In genomic region chr17:32207586-32208245, GRCm38 (mm10) we compare ENCODE assay signal across 10 mouse cellular contexts. TPM values are rescaled to one million over a fixed set of nuclear protein-coding genes. Genes with fewer than 3 reads are reported as not detected.
A peak's percentile ranks its signal among the peaks of the same experiment; 100 is the strongest.
DNase-seq lines count a peak whose midpoint lies in the region; ATAC-seq lines count a peak whose summit lies in the region.
"Had no signal": no experiment of that assay in that cellular context is flagged by ENCODE, and none has a peak within 500 bp of the region (broad histone marks: within the 10 kb centered on the region; RNA-seq: fewer than 3 reads in every experiment).

No protein-coding gene starts in this region.

- no peaks in the 10 kb centered on the region for H3K9me3 ChIP-seq in heart, embryonic 12.5 days (replicated peaks)
- H3K9me3 ChIP-seq: forebrain, embryonic 12.5 days had no signal

- peaks cover 25% of the 10 kb centered on the region for H3K4me1 ChIP-seq in heart, embryonic 12.5 days (replicated peaks)
- H3K4me1 ChIP-seq: forebrain, embryonic 12.5 days had no signal

- ATAC-seq in heart, embryonic 12.5 days (ENCODE audit: insufficient number of reproducible peaks, low FRiP score): peak; percentile 53
- ATAC-seq: Patski had no signal

- no peak overlapping the region for H3K9ac ChIP-seq in heart, embryonic 12.5 days
- H3K9ac ChIP-seq: forebrain, embryonic 12.5 days had no signal

- H3K4me2 ChIP-seq in heart, embryonic 12.5 days: no peak overlapping the region
- H3K4me2 ChIP-seq: forebrain, embryonic 12.5 days had no signal

- H3K36me3 ChIP-seq in heart, embryonic 12.5 days: peaks cover 82% of the 10 kb centered on the region

- peak; percentile 49 for DNase-seq in right cerebral cortex, adult 18-20 months
- DNase-seq in right cerebral cortex, postnatal 14 days: no peak
- peak; percentile 61 to 71 for DNase-seq in kidney, postnatal 4 days
- DNase-seq in natural killer cell, adult 2 months (ENCODE audit: low spot score in 2 of 2): no peak
- no peak for DNase-seq in embryo, embryonic 10.5 days (ENCODE audit: low spot score)
- no peak for DNase-seq in cerebellum, adult 11-12 months
- DNase-seq in layer of hippocampus, adult 9-11 months: no peak

- H3K27ac ChIP-seq in heart, embryonic 12.5 days (ENCODE audit: poor library complexity, severe bottlenecking): peak overlapping the region; percentile 64
- H3K27ac ChIP-seq: forebrain, embryonic 12.5 days had no signal

- H3K27me3 ChIP-seq in heart, embryonic 12.5 days (replicated peaks): no peaks in the 10 kb centered on the region
- H3K27me3 ChIP-seq: forebrain, embryonic 12.5 days; Patski had no signal

- WGBS in heart, embryonic 12.5 days: 43% methylated on average over 5 of the region's 5 CpGs

- no peak overlapping the region for H3K4me3 ChIP-seq in heart, embryonic 12.5 days
- H3K4me3 ChIP-seq: forebrain, embryonic 12.5 days had no signal

RNA-seq across cellular contexts. Expression of gene Ephx3, which starts 18.4 kb away (rescaled TPM):
- polyA plus RNA-seq in heart, embryonic 12.5 days (2016; fragmentation: Nextera tagmentation; extraction: Ambion mirVana): 0.09 TPM in 1 of 2 replicates, not detected in the other
- polyA plus RNA-seq: forebrain, embryonic 12.5 days had no signal

RNA-seq across cellular contexts. Expression of gene Notch3, which starts 41.1 kb away (rescaled TPM):
- polyA plus RNA-seq in heart, embryonic 12.5 days (2016; fragmentation: Nextera tagmentation; extraction: Ambion mirVana): 8.0 and 10.6 TPM in 2 replicates

Comparison
In these comparisons a context has a peak if more than half of its experiments do, and no peak if none do; other contexts are left out.
1. DNase-seq: peak in right cerebral cortex, adult 18-20 months (single experiment) and kidney, postnatal 4 days (2 of 2); none in right cerebral cortex, postnatal 14 days (single experiment), natural killer cell, adult 2 months (0 of 2), embryo, embryonic 10.5 days (single experiment), cerebellum, adult 11-12 months (single experiment) and layer of hippocampus, adult 9-11 months (single experiment).